Mouse (Mus musculus): ENCODE results near the gene Lgr5. TPM values are rescaled to one million over a fixed set of nuclear protein-coding genes. Genes with fewer than 3 reads are reported as not detected.

The Lgr5 gene
- polyA plus RNA-seq, 1 experiment from 2014 or later, result 0.65 TPM

DNA sequence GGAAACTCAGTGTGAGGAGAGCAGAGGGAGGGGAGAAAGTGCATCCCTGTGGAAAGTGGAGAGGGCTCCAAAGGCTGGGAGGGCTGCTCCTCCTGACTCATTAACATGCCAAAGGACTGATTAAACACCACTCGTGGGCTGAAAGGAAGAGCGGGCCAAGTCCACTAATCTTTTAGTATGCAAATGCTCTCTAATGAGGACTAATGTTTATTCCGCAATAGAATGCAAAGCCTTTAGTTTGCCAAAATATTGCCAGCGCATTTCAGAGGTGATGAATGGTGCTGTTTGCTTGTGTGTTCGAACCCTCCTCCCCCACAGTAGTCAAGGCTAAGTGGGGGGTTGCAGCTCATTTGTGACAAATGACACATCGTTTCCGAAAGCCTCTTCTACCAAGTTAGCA is 118.5 kb downstream of the Lgr5 start:
- no peak overlapping the region for H3K27ac ChIP-seq (ENCODE audit: poor library complexity, severe bottlenecking)
- H3K9me3 ChIP-seq (replicated peaks), result no peaks in the 10 kb centered on the region
- 18% methylated on average over 7 of the region's 7 CpGs for WGBS
- 0 out of 2 replicates have a peak, but pooled peaks cover 4% of the 10 kb centered on the region for H3K4me1 ChIP-seq (replicated peaks)
- no peak for ATAC-seq (ENCODE audit: insufficient number of reproducible peaks, low FRiP score)
- H3K36me3 ChIP-seq, result no peaks in the 10 kb centered on the region
- no peaks in the 10 kb centered on the region for H3K27me3 ChIP-seq (replicated peaks)
- no peak overlapping the region for H3K4me2 ChIP-seq
- no peak overlapping the region for H3K9ac ChIP-seq
- no peak overlapping the region for H3K4me3 ChIP-seq

DNA sequence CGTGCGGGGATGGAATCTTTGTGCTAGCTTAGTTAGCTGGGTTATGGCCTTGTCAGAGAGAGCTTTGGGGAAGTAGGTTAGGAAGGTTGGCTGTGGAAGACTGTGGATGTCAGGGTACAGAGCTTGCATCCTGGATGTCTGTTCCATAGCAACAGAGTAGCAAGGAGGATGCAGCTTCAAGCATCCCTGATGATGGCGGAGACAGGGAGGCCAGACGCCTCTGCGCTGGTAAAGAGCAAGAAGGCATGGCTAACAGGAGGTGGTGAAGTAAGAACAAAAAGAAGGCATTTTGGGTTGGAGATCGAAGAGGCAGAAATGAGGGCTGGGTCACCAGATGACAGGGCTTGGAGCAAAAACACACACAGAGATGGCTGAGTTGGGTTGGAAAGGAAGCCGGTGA is 118.9 kb downstream of the Lgr5 start:
- H3K27ac ChIP-seq (ENCODE audit: poor library complexity, severe bottlenecking), result no peak overlapping the region
- H3K27me3 ChIP-seq (replicated peaks), result no peaks in the 10 kb centered on the region
- H3K36me3 ChIP-seq, result no peaks in the 10 kb centered on the region
- no peak for ATAC-seq (ENCODE audit: insufficient number of reproducible peaks, low FRiP score)
- no peaks in the 10 kb centered on the region for H3K9me3 ChIP-seq (replicated peaks)
- WGBS, result 39% methylated on average over 7 of the region's 7 CpGs
- H3K4me3 ChIP-seq, result no peak overlapping the region
- H3K4me2 ChIP-seq, result no peak overlapping the region
- 0 out of 2 replicates have a peak, but pooled peaks cover 4% of the 10 kb centered on the region for H3K4me1 ChIP-seq (replicated peaks)
- no peak overlapping the region for H3K9ac ChIP-seq

DNA sequence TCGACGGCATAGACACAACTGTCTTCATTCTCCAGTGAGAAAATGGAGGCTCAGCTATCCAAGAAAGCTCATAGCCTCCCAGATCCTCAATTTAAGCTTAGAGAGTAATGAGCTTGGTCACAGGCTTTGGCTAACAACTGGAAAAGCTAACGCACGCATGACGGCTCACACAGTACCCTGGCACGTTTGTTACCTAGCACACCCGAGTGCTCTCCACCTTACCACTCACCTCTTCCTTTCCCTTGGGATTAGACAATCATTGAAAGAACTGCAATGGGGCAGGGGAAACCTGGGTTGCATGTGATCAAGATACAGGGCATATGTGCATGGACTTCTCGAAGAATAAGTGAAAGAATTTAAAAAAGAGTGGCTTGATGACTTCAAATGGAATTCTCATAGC is 119.6 kb downstream of the Lgr5 start:
- no peak for ATAC-seq (ENCODE audit: insufficient number of reproducible peaks, low FRiP score)
- WGBS, result 82% methylated on average over 8 of the region's 8 CpGs
- H3K4me2 ChIP-seq, result no peak overlapping the region
- no peaks in the 10 kb centered on the region for H3K27me3 ChIP-seq (replicated peaks)
- no peak overlapping the region for H3K4me3 ChIP-seq
- no peaks in the 10 kb centered on the region for H3K36me3 ChIP-seq
- no peaks in the 10 kb centered on the region for H3K9me3 ChIP-seq (replicated peaks)
- no peak overlapping the region for H3K27ac ChIP-seq (ENCODE audit: poor library complexity, severe bottlenecking)
- 0 out of 2 replicates have a peak, but pooled peaks cover 4% of the 10 kb centered on the region for H3K4me1 ChIP-seq (replicated peaks)
- H3K9ac ChIP-seq, result no peak overlapping the region

DNA sequence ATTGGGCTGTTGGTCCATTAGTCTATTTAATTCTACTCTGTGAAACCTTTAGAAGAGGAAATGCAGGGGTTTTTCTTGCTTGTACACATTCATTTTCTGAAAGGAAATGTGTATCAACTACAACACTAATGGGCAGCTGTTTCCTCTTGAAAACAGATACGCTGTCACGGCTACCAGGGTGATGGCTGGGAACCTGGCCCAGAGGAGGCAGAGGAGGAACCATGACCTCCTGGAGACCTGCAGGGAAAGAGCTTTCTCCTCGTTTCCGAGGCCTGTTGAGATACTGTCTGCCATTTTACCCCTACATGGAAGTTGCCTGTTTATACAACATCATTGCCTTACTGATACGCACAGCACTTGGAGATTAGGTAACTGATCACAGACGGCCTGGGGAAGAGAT is 121.8 kb downstream of the Lgr5 start:
- WGBS, result 48% methylated on average over 6 of the region's 6 CpGs
- H3K4me3 ChIP-seq, result no peak overlapping the region
- H3K36me3 ChIP-seq, result no peaks in the 10 kb centered on the region
- no peaks in the 10 kb centered on the region for H3K9me3 ChIP-seq (replicated peaks)
- no peak overlapping the region for H3K4me2 ChIP-seq
- H3K9ac ChIP-seq, result no peak overlapping the region
- 0 out of 2 replicates have a peak, but pooled peaks cover 4% of the 10 kb centered on the region for H3K4me1 ChIP-seq (replicated peaks)
- peak; percentile 55; the same call in 1 of the 2 replicates for ATAC-seq (ENCODE audit: insufficient number of reproducible peaks, low FRiP score)
- no peaks in the 10 kb centered on the region for H3K27me3 ChIP-seq (replicated peaks)
- no peak overlapping the region for H3K27ac ChIP-seq (ENCODE audit: poor library complexity, severe bottlenecking)

DNA sequence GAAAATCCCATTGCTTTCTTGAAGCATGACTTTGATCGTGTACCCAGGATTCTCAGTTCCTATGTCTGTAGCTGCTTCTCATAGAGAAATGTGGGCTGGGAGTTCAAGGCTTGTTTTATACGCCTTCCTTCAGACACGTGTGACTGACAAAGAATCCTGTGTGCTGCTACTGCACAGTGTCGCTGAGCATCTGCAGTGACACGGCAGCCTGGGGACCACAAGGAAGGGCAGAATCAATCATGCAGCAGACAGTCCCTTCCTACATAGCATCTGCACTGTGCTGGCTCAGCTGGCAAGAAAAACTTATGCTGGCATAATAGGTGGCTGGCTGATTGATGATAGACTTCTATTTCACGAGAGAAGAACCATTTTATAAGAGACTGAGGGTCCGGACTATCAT is 122.5 kb downstream of the Lgr5 start:
- ATAC-seq (ENCODE audit: insufficient number of reproducible peaks, low FRiP score), result no peak
- Histone ChIP-seq H3K27me3 (replicated peaks) (no peaks in the 10 kb centered on the region), H3K4me2 (no peak overlapping the region), H3K36me3 (no peaks in the 10 kb centered on the region), H3K27ac (ENCODE audit: poor library complexity, severe bottlenecking) (no peak overlapping the region), H3K9ac (no peak overlapping the region), H3K4me1 (replicated peaks) (0 out of 2 replicates have a peak, but pooled peaks cover 4% of the 10 kb centered on the region), H3K9me3 (replicated peaks) (no peaks in the 10 kb centered on the region), H3K4me3 (no peak overlapping the region)
- 65% methylated on average over 7 of the region's 7 CpGs for WGBS

DNA sequence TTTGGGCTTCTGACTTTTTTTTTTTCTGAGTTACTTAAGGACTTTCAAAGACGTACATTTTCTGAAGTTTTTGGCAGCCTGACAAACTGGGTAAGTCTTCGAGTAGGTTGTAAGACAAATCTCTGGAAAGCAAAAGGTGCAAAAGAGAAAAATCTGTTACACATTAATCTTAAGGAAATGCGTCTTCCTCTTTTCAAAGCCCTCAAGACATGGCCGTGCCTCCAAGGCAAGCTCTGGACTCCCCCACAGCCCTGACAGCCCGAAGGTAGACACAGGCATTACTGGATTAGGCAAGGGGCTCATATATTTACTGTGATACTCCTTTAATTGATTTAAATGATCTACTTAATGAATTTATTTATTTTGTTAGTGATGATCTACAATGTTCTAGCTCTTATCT is 124.9 kb downstream of the Lgr5 start:
- H3K36me3 ChIP-seq, result no peaks in the 10 kb centered on the region
- H3K27ac ChIP-seq (ENCODE audit: poor library complexity, severe bottlenecking), result no peak overlapping the region
- WGBS, result 57% methylated on average over 5 of the region's 5 CpGs
- no peaks in the 10 kb centered on the region for H3K9me3 ChIP-seq (replicated peaks)
- H3K4me2 ChIP-seq, result no peak overlapping the region
- H3K4me1 ChIP-seq (replicated peaks), result no peaks in the 10 kb centered on the region
- no peaks in the 10 kb centered on the region for H3K27me3 ChIP-seq (replicated peaks)
- ATAC-seq (ENCODE audit: insufficient number of reproducible peaks, low FRiP score), result no peak
- no peak overlapping the region for H3K4me3 ChIP-seq
- H3K9ac ChIP-seq, result no peak overlapping the region

DNA sequence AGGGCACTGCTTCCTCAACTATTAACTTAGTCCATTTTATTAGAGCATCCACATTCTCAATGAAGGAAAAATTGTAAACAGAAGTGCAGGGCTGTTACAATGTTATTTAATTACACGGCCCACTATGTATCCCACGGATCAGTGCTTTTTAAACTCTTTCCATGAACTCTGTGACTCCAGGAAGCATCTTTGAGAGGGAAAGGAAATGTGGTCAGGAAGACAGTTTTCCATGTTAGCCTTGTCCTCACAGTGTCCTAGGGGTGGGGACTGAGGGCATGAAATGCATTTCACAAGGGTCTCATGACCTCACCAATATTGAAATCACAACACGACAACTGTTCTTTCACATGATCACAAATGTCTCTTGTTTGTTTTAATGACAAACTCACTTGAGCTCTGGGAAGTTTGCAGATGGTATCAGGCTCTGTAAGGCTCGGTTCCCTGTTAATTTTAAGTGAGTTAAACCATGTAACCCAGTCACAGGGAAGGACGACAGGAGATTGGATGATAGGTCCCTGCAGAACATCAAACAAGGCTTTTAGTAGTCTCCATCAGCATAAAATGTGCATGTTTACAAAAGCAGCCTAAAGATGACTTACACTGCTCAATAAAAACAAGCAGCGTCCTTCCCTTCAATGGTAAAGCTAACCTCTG is 130.1 kb downstream of the Lgr5 start:
- Histone ChIP-seq H3K36me3 (no peaks in the 10 kb centered on the region), H3K9ac (no peak overlapping the region), H3K4me3 (no peak overlapping the region), H3K27ac (ENCODE audit: poor library complexity, severe bottlenecking) (no peak overlapping the region), H3K9me3 (replicated peaks) (no peaks in the 10 kb centered on the region), H3K4me1 (replicated peaks) (no peaks in the 10 kb centered on the region), H3K27me3 (replicated peaks) (no peaks in the 10 kb centered on the region), H3K4me2 (no peak overlapping the region)
- ATAC-seq (ENCODE audit: insufficient number of reproducible peaks, low FRiP score), result no peak
- WGBS, result 53% methylated on average over 6 of the region's 6 CpGs

DNA sequence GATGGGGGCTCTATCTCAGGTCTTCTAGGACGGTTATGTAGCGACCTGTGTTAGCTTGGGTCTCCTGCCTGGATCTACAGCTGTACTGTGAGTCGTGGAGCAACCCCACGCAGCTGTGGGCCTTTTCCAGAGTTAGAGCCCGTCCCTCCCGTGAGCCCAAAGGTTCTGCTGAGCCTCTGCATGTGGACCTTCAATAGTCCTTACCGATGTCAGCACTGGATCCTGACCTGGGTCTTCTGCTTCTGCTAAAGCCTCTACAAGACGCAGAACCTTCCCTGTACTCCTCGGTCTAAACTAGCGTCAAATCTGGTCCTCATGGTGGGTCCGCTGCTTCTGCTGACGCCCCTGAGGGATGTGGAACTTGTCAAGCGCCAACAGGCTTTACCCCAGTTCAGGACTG is 139.0 kb downstream of the Lgr5 start:
- H3K36me3 ChIP-seq, result no peaks in the 10 kb centered on the region
- H3K4me1 ChIP-seq (replicated peaks), result no peaks in the 10 kb centered on the region
- WGBS, result 87% methylated on average over 13 of the region's 13 CpGs
- no peaks in the 10 kb centered on the region for H3K27me3 ChIP-seq (replicated peaks)
- no peak overlapping the region for H3K4me3 ChIP-seq
- H3K9ac ChIP-seq, result no peak overlapping the region
- ATAC-seq (ENCODE audit: insufficient number of reproducible peaks, low FRiP score), result no peak
- 0 out of 2 replicates have a peak, but pooled peaks cover 6% of the 10 kb centered on the region for H3K9me3 ChIP-seq (replicated peaks)
- H3K4me2 ChIP-seq, result no peak overlapping the region
- no peak overlapping the region for H3K27ac ChIP-seq (ENCODE audit: poor library complexity, severe bottlenecking)

DNA sequence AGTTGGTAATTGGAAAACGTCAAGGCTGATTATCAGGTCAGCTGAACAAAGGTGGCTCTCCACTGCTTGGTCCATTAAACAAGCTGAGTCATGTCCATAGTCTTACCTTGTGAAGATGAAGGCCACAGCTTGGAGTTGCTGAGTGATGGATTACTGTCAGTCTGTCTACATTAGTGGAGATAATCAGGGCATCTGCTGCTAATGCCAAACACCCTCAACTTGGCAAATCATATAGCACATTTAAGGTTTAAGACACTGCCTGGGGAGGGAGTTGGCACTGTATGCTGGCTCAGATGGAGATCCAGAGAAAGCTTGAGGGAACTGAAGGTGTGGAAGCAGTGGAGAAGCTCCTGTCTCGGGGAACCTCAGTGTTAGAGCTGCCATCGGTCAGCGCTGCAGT is 150.3 kb downstream of the Lgr5 start:
- ATAC-seq (ENCODE audit: insufficient number of reproducible peaks, low FRiP score), result no peak
- H3K27me3 ChIP-seq (replicated peaks), result no peaks in the 10 kb centered on the region
- H3K9ac ChIP-seq, result no peak overlapping the region
- no peaks in the 10 kb centered on the region for H3K4me1 ChIP-seq (replicated peaks)
- WGBS, result 81% methylated on average over 4 of the region's 4 CpGs
- no peaks in the 10 kb centered on the region for H3K9me3 ChIP-seq (replicated peaks)
- H3K27ac ChIP-seq (ENCODE audit: poor library complexity, severe bottlenecking), result no peak overlapping the region
- no peak overlapping the region for H3K4me3 ChIP-seq
- H3K36me3 ChIP-seq, result peaks cover 38% of the 10 kb centered on the region
- no peak overlapping the region for H3K4me2 ChIP-seq

DNA sequence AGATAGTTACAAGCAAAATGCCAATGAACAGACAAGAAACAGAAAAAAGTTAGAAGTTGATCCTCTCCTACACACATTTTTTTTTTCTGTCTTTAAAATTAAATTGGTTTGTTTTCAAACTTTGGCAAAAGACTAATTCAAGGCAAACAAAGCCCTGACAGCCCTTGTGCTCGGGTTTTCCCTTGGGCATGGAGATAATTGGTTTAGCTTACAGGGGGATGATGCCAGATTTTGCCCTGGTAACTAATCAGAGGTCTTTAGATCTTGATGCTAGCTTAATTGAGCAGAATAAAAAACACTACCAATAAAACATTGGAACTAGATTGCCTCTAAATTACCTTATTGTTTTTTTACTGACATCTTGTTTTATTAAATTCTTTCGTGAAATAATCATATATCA is 162.2 kb downstream of the Lgr5 start:
- H3K4me1 ChIP-seq (replicated peaks), result no peaks in the 10 kb centered on the region
- WGBS, result 86% methylated on average over 2 of the region's 2 CpGs
- H3K4me3 ChIP-seq, result no peak overlapping the region
- H3K27me3 ChIP-seq (replicated peaks), result no peaks in the 10 kb centered on the region
- no peak for ATAC-seq (ENCODE audit: insufficient number of reproducible peaks, low FRiP score)
- H3K4me2 ChIP-seq, result no peak overlapping the region
- H3K9me3 ChIP-seq (replicated peaks), result no peaks in the 10 kb centered on the region
- no peak overlapping the region for H3K27ac ChIP-seq (ENCODE audit: poor library complexity, severe bottlenecking)
- H3K9ac ChIP-seq, result no peak overlapping the region
- H3K36me3 ChIP-seq, result peaks cover 63% of the 10 kb centered on the region

DNA sequence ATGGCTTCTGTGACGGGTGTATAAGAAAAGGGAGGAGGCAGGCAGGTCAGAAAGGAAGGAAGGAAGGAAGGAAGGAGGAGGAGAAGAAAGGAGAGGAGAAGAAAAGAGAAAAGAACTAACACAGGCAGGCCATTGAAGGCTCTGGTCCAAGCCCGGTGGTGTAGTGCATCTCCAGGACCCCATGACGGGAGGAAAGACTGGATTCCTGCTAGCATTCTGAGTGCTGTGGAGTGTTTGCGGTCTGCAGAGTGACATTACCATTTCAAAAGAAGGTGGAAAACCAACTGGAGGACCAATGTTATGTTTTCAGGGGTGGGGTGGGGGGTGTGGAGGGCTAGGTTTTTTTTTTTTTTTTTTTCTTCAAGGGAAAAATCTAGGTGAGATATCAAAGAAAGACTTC is 165.6 kb downstream of the Lgr5 start:
- H3K27ac ChIP-seq (ENCODE audit: poor library complexity, severe bottlenecking), result no peak overlapping the region
- no peak overlapping the region for H3K9ac ChIP-seq
- H3K4me1 ChIP-seq (replicated peaks), result no peaks in the 10 kb centered on the region
- no peaks in the 10 kb centered on the region for H3K27me3 ChIP-seq (replicated peaks)
- H3K36me3 ChIP-seq, result peaks cover 52% of the 10 kb centered on the region
- H3K9me3 ChIP-seq (replicated peaks), result no peaks in the 10 kb centered on the region
- no peak overlapping the region for H3K4me2 ChIP-seq
- WGBS, result 87% methylated on average over 4 of the region's 4 CpGs
- no peak for ATAC-seq (ENCODE audit: insufficient number of reproducible peaks, low FRiP score)
- no peak overlapping the region for H3K4me3 ChIP-seq

DNA sequence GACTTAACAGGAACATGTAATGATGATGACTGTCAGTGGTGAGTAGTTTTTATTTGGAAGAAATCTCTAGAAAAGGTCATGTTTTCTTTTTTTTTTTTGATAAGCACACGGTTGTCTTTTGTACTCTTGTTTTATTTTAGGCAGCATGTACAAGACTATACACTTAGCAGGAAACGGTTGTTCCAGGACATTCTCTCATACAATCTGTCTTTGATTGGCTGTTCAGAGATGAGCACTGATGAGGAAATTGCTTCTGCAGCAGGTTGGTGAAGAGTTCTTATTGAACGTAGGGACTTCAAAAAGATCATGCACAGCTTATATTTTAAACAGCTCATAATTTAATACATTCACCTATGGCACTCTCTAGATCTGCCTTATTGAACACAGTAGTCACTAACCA is 173.5 kb downstream of the Lgr5 start:
- Histone ChIP-seq H3K27me3 (replicated peaks) (no peaks in the 10 kb centered on the region), H3K9ac (no peak overlapping the region), H3K9me3 (replicated peaks) (no peaks in the 10 kb centered on the region), H3K27ac (ENCODE audit: poor library complexity, severe bottlenecking) (no peak overlapping the region), H3K4me2 (no peak overlapping the region), H3K4me1 (replicated peaks) (no peaks in the 10 kb centered on the region), H3K4me3 (no peak overlapping the region), H3K36me3 (peaks cover 69% of the 10 kb centered on the region)
- no peak for ATAC-seq (ENCODE audit: insufficient number of reproducible peaks, low FRiP score)
- 81% methylated on average over 3 of the region's 3 CpGs for WGBS
